18 mouse cellular contexts compared by ENCODE assay signal in the genomic region with DNA sequence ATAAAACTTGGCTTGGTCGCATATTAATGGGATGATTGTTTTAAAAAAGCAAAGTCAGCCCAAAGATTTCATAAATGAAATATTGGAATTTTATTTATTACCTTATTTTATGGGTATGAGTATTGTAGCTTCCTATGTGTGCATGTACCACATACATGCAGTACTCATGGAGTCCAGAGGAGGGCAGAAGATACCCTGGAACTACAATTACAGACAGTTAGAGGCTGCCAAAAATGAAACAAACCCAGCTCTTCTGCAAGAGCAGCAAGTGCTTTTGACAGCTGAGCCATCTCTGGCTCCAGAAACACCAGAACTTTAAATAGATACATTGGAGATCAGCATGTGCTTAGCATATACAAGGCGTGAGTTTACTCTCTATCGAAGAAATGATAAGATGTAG.
DNase-seq lines count a peak whose midpoint lies in the region; ATAC-seq and TF ChIP-seq lines count a peak whose summit lies in the region.
"Had no signal": no experiment of that assay in that cellular context is flagged by ENCODE, and none has a peak within 500 bp of the region (broad histone marks: within the 10 kb centered on the region; RNA-seq: fewer than 3 reads in every experiment).

No protein-coding gene starts in this region.

- WGBS in heart, postnatal 0 days, result 90% methylated on average over 3 of the region's 3 CpGs
- WGBS in embryonic facial prominence, embryonic 10.5 days, result 96% methylated on average over 3 of the region's 3 CpGs
- 96% methylated on average over 3 of the region's 3 CpGs for WGBS in midbrain, embryonic 14.5 days

- H3K4me1 ChIP-seq in heart, postnatal 0 days (ENCODE audit: control insufficient read depth, insufficient read depth), result peaks cover 3% of the 10 kb centered on the region; the same call in 1 of the 2 replicates
- no peaks in the 10 kb centered on the region for H3K4me1 ChIP-seq in E14TG2a.4 (replicated peaks; ENCODE audit: low read depth, low read length)
- peaks cover 9% of the 10 kb centered on the region for H3K4me1 ChIP-seq in embryonic facial prominence, embryonic 10.5 days
- peaks cover 10% of the 10 kb centered on the region for H3K4me1 ChIP-seq in midbrain, embryonic 14.5 days (ENCODE audit: control insufficient read depth, insufficient read depth, low read length)
- H3K4me1 ChIP-seq: embryonic facial prominence, embryonic 13.5 days; liver, embryonic 13.5 days; neural tube, embryonic 12.5 days had no signal

- DNase-seq in heart, postnatal 0 days (ENCODE audit: low spot score), result no peak
- DNase-seq in heart, postnatal 25 days (ENCODE audit: low spot score), result no peak
- DNase-seq in left cerebral cortex, postnatal 14 days (ENCODE audit: low spot score in 2 of 2), result peak; percentile 38 to 71
- DNase-seq in left cerebral cortex, postnatal 36 days (ENCODE audit: low spot score in 2 of 2), result no peak
- peak; percentile 26 for DNase-seq in NIH3T3 (ENCODE audit: low read depth)
- no peak for DNase-seq in embryonic facial prominence, embryonic 10.5 days (ENCODE audit: low spot score)
- no peak for DNase-seq in midbrain, embryonic 14.5 days
- DNase-seq: adrenal gland, postnatal 25 days; cerebellum, adult 9-10 months; layer of hippocampus, adult 9-11 months; liver, embryonic 13.5 days; lung, postnatal 10 days; thymus, postnatal 4 days had no signal

- no peak overlapping the region for H3K27ac ChIP-seq in heart, postnatal 0 days (ENCODE audit: low read depth)
- no peak overlapping the region for H3K27ac ChIP-seq in embryonic facial prominence, embryonic 10.5 days (replicated peaks)
- no peak overlapping the region for H3K27ac ChIP-seq in midbrain, embryonic 14.5 days (replicated peaks; ENCODE audit: low read depth, low read length)
- H3K27ac ChIP-seq: embryonic facial prominence, embryonic 13.5 days; heart, embryonic 13.5 days; hindbrain, embryonic 10.5 days; liver, embryonic 13.5 days; neural tube, embryonic 12.5 days had no signal

- intact Hi-C loops in heart, postnatal 25 days (cut with DNase I), result no loop called here
- intact Hi-C loops in left cerebral cortex, postnatal 14 days (cut with DNase I), result no loop called here
- intact Hi-C loops in left cerebral cortex, postnatal 36 days (cut with DNase I), result no loop called here

- H3K36me3 ChIP-seq in heart, postnatal 0 days (replicated peaks; ENCODE audit: control insufficient read depth, insufficient read depth, low read length), result 0 out of 2 replicates have a peak, but pooled peaks cover 6% of the 10 kb centered on the region
- no peaks in the 10 kb centered on the region for H3K36me3 ChIP-seq in E14TG2a.4 (ENCODE audit: insufficient read depth, low read length)
- H3K36me3 ChIP-seq in embryonic facial prominence, embryonic 10.5 days (replicated peaks), result peaks cover 28% of the 10 kb centered on the region
- H3K36me3 ChIP-seq in midbrain, embryonic 14.5 days (ENCODE audit: control insufficient read depth, insufficient read depth, low read length), result peaks cover 6% of the 10 kb centered on the region; the same call in 1 of the 2 replicates
- H3K36me3 ChIP-seq: liver, embryonic 13.5 days; neural tube, embryonic 12.5 days had no signal

- no peak for TF ChIP-seq EP300 in heart, postnatal 0 days (IDR thresholded peaks at IDR 0.05; ENCODE audit: low read depth)

- TF ChIP-seq CTCF in heart, postnatal 0 days (IDR thresholded peaks at IDR 0.05; ENCODE audit: low read depth), result peak; percentile 8; the same call in 1 of the 2 replicates
- TF ChIP-seq CTCF in E14TG2a.4 (conservative IDR thresholded peaks at IDR 0.05; ENCODE audit: low read length), result peak; percentile 58

- H3K9me3 ChIP-seq in heart, postnatal 0 days (replicated peaks; ENCODE audit: control insufficient read depth, low read length), result no peaks in the 10 kb centered on the region
- H3K9me3 ChIP-seq in E14TG2a.4 (ENCODE audit: low read length), result no peaks in the 10 kb centered on the region
- H3K9me3 ChIP-seq in embryonic facial prominence, embryonic 10.5 days, result no peaks in the 10 kb centered on the region
- no peaks in the 10 kb centered on the region for H3K9me3 ChIP-seq in midbrain, embryonic 14.5 days (ENCODE audit: control insufficient read depth, low read length)
- H3K9me3 ChIP-seq: embryonic facial prominence, embryonic 13.5 days; heart, embryonic 13.5 days; hindbrain, embryonic 10.5 days; liver, embryonic 13.5 days; neural tube, embryonic 12.5 days had no signal

- H3K4me3 ChIP-seq in heart, postnatal 0 days (ENCODE audit: low read depth, low read length), result no peak overlapping the region
- H3K4me3 ChIP-seq in E14TG2a.4 (replicated peaks; ENCODE audit: low read length), result no peak overlapping the region
- H3K4me3 ChIP-seq in embryonic facial prominence, embryonic 10.5 days, result no peak overlapping the region
- H3K4me3 ChIP-seq in midbrain, embryonic 14.5 days (replicated peaks; ENCODE audit: low read depth, low read length), result no peak overlapping the region
- H3K4me3 ChIP-seq: embryonic facial prominence, embryonic 13.5 days; heart, embryonic 13.5 days; hindbrain, embryonic 10.5 days; liver, embryonic 13.5 days; neural tube, embryonic 12.5 days had no signal

- no peaks in the 10 kb centered on the region for H3K27me3 ChIP-seq in heart, postnatal 0 days (ENCODE audit: control insufficient read depth, insufficient read depth, low read length)
- no peaks in the 10 kb centered on the region for H3K27me3 ChIP-seq in E14TG2a.4 (ENCODE audit: insufficient read depth, low read length)
- no peaks in the 10 kb centered on the region for H3K27me3 ChIP-seq in embryonic facial prominence, embryonic 10.5 days (replicated peaks; ENCODE audit: low read depth, poor library complexity, severe bottlenecking)
- no peaks in the 10 kb centered on the region; the same call in 1 of the 2 replicates for H3K27me3 ChIP-seq in midbrain, embryonic 14.5 days (ENCODE audit: control insufficient read depth, insufficient read depth, low read length)
- H3K27me3 ChIP-seq: embryonic facial prominence, embryonic 13.5 days; heart, embryonic 13.5 days; liver, embryonic 13.5 days; neural tube, embryonic 12.5 days had no signal

- no peak overlapping the region for H3K4me2 ChIP-seq in heart, postnatal 0 days (ENCODE audit: low read depth, low read length)
- H3K4me2 ChIP-seq in midbrain, embryonic 14.5 days (ENCODE audit: low read length), result no peak overlapping the region
- H3K4me2 ChIP-seq: embryonic facial prominence, embryonic 13.5 days; heart, embryonic 13.5 days; liver, embryonic 13.5 days; neural tube, embryonic 12.5 days had no signal

- no peak overlapping the region for H3K9ac ChIP-seq in heart, postnatal 0 days (replicated peaks; ENCODE audit: low read depth, low read length)
- no peak overlapping the region for H3K9ac ChIP-seq in midbrain, embryonic 14.5 days (replicated peaks; ENCODE audit: low read length)
- H3K9ac ChIP-seq: embryonic facial prominence, embryonic 13.5 days; heart, embryonic 13.5 days; liver, embryonic 13.5 days; neural tube, embryonic 12.5 days had no signal

- no peak for ATAC-seq in heart, postnatal 0 days (ENCODE audit: insufficient read depth, low read depth)
- no peak for ATAC-seq in midbrain, embryonic 14.5 days (ENCODE audit: low FRiP score, low TSS enrichment)

Comparison
In these comparisons a context has a peak if more than half of its experiments do, and no peak if none do; other contexts are left out.
1. DNase-seq: peak in left cerebral cortex, postnatal 14 days (2 of 2) and NIH3T3 (single experiment); none in heart, postnatal 0 days (single experiment), heart, postnatal 25 days (single experiment), left cerebral cortex, postnatal 36 days (0 of 2), embryonic facial prominence, embryonic 10.5 days (single experiment) and midbrain, embryonic 14.5 days (single experiment).